Mouse (Mus musculus): ENCODE results near the gene Zfp445. TPM values are rescaled to one million over a fixed set of nuclear protein-coding genes. Genes with fewer than 3 reads are reported as not detected.

The Zfp445 gene
- 14.4 TPM for polyA plus RNA-seq (2015; fragmentation: Illumina TruSeq; extraction: RNeasy Lipid Tissue Mini Kit (QIAGEN cat#74804); ENCODE audit: insufficient read depth, low read depth, low replicate concordance)

GRCm38 (mm10) chr9:122865697-122866166, at the start of gene Zfp445:
Gene Zfp445, minus strand, starts transcription at chr9:122866006.

GRCm38 (mm10) chr9:122885385-122885784, 19.6 kb upstream of the Zfp445 start, which contains the start of gene Zkscan7:
Gene Zkscan7, plus strand, starts transcription at chr9:122885685.

GRCm38 (mm10) chr9:122843760-122844159, 22.0 kb downstream of the Zfp445 start, which contains the start of gene Gm35549:
Gene Gm35549, minus strand, starts transcription at chr9:122844035.

GRCm38 (mm10) chr9:122805053-122805844, 60.6 kb downstream of the Zfp445 start, which contains the start of gene Tcaim:
Gene Tcaim, plus strand, starts transcription at chr9:122805539.

Other genes with a start within 250 kb of the Zfp445 start
- gene Topaz1, start 118.7 kb downstream of the Zfp445 start, polyA plus RNA-seq (2015; fragmentation: Illumina TruSeq; extraction: RNeasy Lipid Tissue Mini Kit (QIAGEN cat#74804); ENCODE audit: insufficient read depth, low read depth, low replicate concordance): not detected
- 3.0 TPM for gene Tcaim, start 60.5 kb downstream of the Zfp445 start, polyA plus RNA-seq (2015; fragmentation: Illumina TruSeq; extraction: RNeasy Lipid Tissue Mini Kit (QIAGEN cat#74804); ENCODE audit: insufficient read depth, low read depth, low replicate concordance)
- gene Gm35549, start 22.0 kb downstream of the Zfp445 start, polyA plus RNA-seq (2015; fragmentation: Illumina TruSeq; extraction: RNeasy Lipid Tissue Mini Kit (QIAGEN cat#74804); ENCODE audit: insufficient read depth, low read depth, low replicate concordance): not detected
- gene Zkscan7, start 19.7 kb upstream of the Zfp445 start, polyA plus RNA-seq (2015; fragmentation: Illumina TruSeq; extraction: RNeasy Lipid Tissue Mini Kit (QIAGEN cat#74804); ENCODE audit: insufficient read depth, low read depth, low replicate concordance): 6.2 TPM
- gene Zfp105, start 57.1 kb upstream of the Zfp445 start, polyA plus RNA-seq (2015; fragmentation: Illumina TruSeq; extraction: RNeasy Lipid Tissue Mini Kit (QIAGEN cat#74804); ENCODE audit: insufficient read depth, low read depth, low replicate concordance): 1.5 TPM
- 5.9 TPM for gene 1110059G10Rik, start 85.0 kb upstream of the Zfp445 start, polyA plus RNA-seq (2015; fragmentation: Illumina TruSeq; extraction: RNeasy Lipid Tissue Mini Kit (QIAGEN cat#74804); ENCODE audit: insufficient read depth, low read depth, low replicate concordance)
- not detected for gene Kif15, start 85.0 kb upstream of the Zfp445 start, polyA plus RNA-seq (2015; fragmentation: Illumina TruSeq; extraction: RNeasy Lipid Tissue Mini Kit (QIAGEN cat#74804); ENCODE audit: insufficient read depth, low read depth, low replicate concordance)
- 9.6 TPM for gene Tmem42, start 155.3 kb upstream of the Zfp445 start, polyA plus RNA-seq (2015; fragmentation: Illumina TruSeq; extraction: RNeasy Lipid Tissue Mini Kit (QIAGEN cat#74804); ENCODE audit: insufficient read depth, low read depth, low replicate concordance)
- 1.9 TPM for gene Tgm4, start 168.7 kb upstream of the Zfp445 start, polyA plus RNA-seq (2015; fragmentation: Illumina TruSeq; extraction: RNeasy Lipid Tissue Mini Kit (QIAGEN cat#74804); ENCODE audit: insufficient read depth, low read depth, low replicate concordance)
- 9.0 TPM for gene Zdhhc3, start 247.2 kb upstream of the Zfp445 start, polyA plus RNA-seq (2015; fragmentation: Illumina TruSeq; extraction: RNeasy Lipid Tissue Mini Kit (QIAGEN cat#74804); ENCODE audit: insufficient read depth, low read depth, low replicate concordance)
- gene Exosc7, start 247.2 kb upstream of the Zfp445 start, polyA plus RNA-seq (2015; fragmentation: Illumina TruSeq; extraction: RNeasy Lipid Tissue Mini Kit (QIAGEN cat#74804); ENCODE audit: insufficient read depth, low read depth, low replicate concordance): 16.4 TPM